Mouse (Mus musculus) forebrain, postnatal 0 days (tissue): ENCODE results near the gene Serpina3f. TPM values are rescaled to one million over a fixed set of nuclear protein-coding genes. Genes with fewer than 3 reads are reported as not detected.
"Not testable (repeated sequence)": the region's sequence is repeated elsewhere in the genome, so short reads cannot be mapped to it uniquely, and the experiment has no call there.

Experiments
- ATAC-seq: fragments of 200-750 bp; cut with Nextera tagmentation; 2 replicates; pipeline ENCODE4 v1.8.0; 2017; ENCODE audit warnings: mild to moderate bottlenecking, moderate library complexity
- DNase-seq: peaks from one replicate; pipeline ENCODE4 v3.0.0-alpha.2; 2015
- H3K27ac ChIP-seq: fragments of 300-500 bp; sonication (generic); 2 replicates; pipeline ENCODE4 v1.5.1; 2014; ENCODE audit warnings: low read depth, mild to moderate bottlenecking, antibody characterized with exemption, low read length, moderate library complexity, mixed read lengths
- H3K27me3 ChIP-seq: fragments of 300-500 bp; sonication (generic); 2 replicates; pipeline ENCODE4 v1.6.1; 2014; ENCODE audit warnings: mild to moderate bottlenecking, low read length, mixed read lengths; ENCODE audit not compliant: insufficient read depth
- H3K36me3 ChIP-seq: fragments of 300-500 bp; sonication (generic); 2 replicates; pipeline ENCODE4 v1.6.1; 2014; ENCODE audit warnings: mild to moderate bottlenecking, moderate library complexity; ENCODE audit not compliant: insufficient read depth
- H3K4me1 ChIP-seq: fragments of 300-500 bp; sonication (generic); 2 replicates; pipeline ENCODE4 v1.6.1; 2014; ENCODE audit warnings: antibody characterized with exemption; ENCODE audit not compliant: insufficient read depth
- H3K4me2 ChIP-seq: fragments of 300-500 bp; sonication (generic); 2 replicates; pipeline ENCODE4 v1.6.1; 2014; ENCODE audit warnings: low read depth, mild to moderate bottlenecking, moderate library complexity
- H3K4me3 ChIP-seq: fragments of 300-500 bp; sonication (generic); 2 replicates; pipeline ENCODE4 v1.5.1; 2014; ENCODE audit warnings: low read depth, low read length, mixed read lengths
- H3K9ac ChIP-seq: fragments of 300-500 bp; sonication (generic); 2 replicates; pipeline ENCODE4 v1.6.1; 2014; ENCODE audit warnings: mild to moderate bottlenecking
- H3K9me3 ChIP-seq: fragments of 300-500 bp; sonication (generic); 2 replicates; pipeline ENCODE4 v1.6.1; 2016; ENCODE audit warnings: low read length
- CTCF ChIP-seq: sonication (generic); IDR thresholded peaks from 2 replicates; pipeline ENCODE4 v1.5.1; 2016; ENCODE audit warnings: antibody characterized with exemption, control low read depth, low read depth
- WGBS: fragments of 180-500 bp; shearing (Covaris S2); extraction: QIAGEN DNeasy Blood & Tissue Kit; methylation state at CpG from one replicate; pipeline ENCODE4 v1.1.7; 2014; 5-methylcytosine and 5-hydroxymethylcytosine counted together
- polyA plus RNA-seq: library from polyadenylated mRNA; unstranded; fragments of >200 nt; fragmentation: Nextera tagmentation; extraction: Ambion mirVana; gene quantifications from 2 replicates; pipeline ENCODE4 v1.2.1, GENCODE M21; 2015
- total RNA-seq: library from RNA; depleted of rRNA; stranded (reverse); fragments of >200 nt; gene quantifications from 2 replicates; pipeline ENCODE4 v1.2.3, GENCODE M21; 2014

Gene Serpina3f
- total and polyA plus RNA-seq, 2 experiments from 2014 or later: 0.12 TPM; not detected in 1

DNA sequence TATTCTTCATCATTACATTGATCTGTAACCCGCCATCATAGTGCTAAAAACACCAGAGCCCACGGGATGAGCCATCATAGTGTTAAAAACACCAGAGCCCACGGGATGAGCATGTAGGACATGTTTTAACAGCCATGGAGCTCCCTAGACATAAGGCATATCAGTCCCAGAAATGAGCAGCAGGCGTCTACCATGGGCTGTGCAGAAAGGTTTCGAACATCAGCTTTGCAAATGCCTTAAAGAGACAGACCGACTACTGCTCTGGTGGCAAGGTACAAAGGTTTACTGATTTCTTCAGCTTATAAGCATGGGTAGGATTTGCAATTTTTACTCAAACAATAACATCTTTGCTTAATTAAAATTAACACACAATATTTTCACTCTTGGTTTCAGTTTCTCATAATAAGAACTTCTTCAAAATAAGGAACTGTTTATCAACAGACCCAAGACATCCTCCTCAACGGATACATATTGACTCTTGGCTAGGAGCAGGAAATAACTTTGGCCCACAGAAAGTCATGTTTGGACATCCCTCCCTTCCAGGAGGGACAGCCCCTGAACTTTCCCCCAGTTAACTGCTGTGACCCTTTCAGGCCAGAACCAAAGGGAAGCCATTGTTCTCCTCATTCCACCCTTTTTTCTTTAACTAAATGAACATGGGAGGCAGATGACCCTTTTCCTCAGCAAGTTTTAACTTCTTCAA, 10.4 kb downstream of the Serpina3f start:
- Histone ChIP-seq H3K36me3 (no peaks in the 10 kb centered on the region), H3K9ac (no peak overlapping the region), H3K9me3 (no peaks in the 10 kb centered on the region), H3K27me3 (no peaks in the 10 kb centered on the region), H3K4me1 (no peaks in the 10 kb centered on the region), H3K4me3 (no peak overlapping the region), H3K27ac (no peak overlapping the region), H3K4me2 (no peak overlapping the region)
- DNase-seq (no peak), ATAC-seq (no peak)
- 67% methylated on average over 7 of the region's 7 CpGs for WGBS
- TF ChIP-seq CTCF: no peak

DNA sequence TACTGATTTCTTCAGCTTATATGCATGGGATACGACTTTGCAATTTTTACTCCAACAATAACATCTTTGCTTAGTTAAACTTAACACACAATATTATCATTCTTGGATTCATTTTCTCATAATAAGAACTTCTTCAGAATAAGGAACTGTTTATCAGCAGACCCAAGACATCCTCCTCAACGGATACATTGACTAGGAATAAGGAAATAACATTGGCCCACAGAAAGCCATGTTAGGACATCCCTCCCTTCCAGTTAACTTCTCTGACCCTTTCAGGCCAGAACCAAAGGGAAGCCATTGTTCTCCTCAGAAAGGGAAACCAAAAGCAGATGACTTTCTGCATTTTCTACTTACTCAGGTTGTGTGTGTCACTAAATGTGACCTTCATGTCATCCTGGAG, 16.4 kb downstream of the Serpina3f start:
- H3K27ac ChIP-seq: no peak overlapping the region
- no peak for TF ChIP-seq CTCF
- ATAC-seq (no peak), DNase-seq (no peak)
- no peak overlapping the region for H3K4me2 ChIP-seq
- no peaks in the 10 kb centered on the region for H3K36me3 ChIP-seq
- H3K9me3 ChIP-seq: no peaks in the 10 kb centered on the region
- 89% methylated on average over 2 of the region's 2 CpGs for WGBS
- no peak overlapping the region for H3K4me3 ChIP-seq
- no peak overlapping the region for H3K9ac ChIP-seq
- no peaks in the 10 kb centered on the region for H3K27me3 ChIP-seq
- H3K4me1 ChIP-seq: no peaks in the 10 kb centered on the region

DNA sequence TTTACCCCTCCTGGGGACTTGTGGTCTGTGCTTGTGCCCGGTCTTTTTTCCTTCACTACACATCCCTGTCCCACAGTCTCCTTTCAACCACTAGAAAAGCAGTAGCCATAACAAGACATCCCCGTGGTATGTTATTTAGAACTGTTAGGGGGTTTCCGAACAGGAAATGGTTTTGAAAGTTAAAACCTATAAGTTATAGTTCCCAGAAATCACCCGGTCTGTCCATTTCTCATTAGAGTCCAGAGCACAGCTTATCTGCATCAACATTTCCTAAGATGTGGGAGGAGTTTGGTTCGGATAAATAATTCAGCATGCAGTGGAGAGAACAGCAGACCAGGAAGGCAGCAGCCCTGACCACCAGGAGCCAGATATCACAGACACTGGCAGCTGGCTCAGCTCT, 21.6 kb downstream of the Serpina3f start, which contains the start of gene Serpina3g:
TSS of gene Serpina3g (plus strand) at position 331 of the 400 bp plus-strand sequence.
- ATAC-seq (no peak), DNase-seq (no peak)
- no peak within 1 kb of the TSS for H3K9ac ChIP-seq
- H3K4me3 ChIP-seq: no peak within 1 kb of the TSS
- WGBS: 74% methylated on average over 5 of the region's 5 CpGs
- no peaks in the 10 kb centered on the region for H3K36me3 ChIP-seq
- H3K27ac ChIP-seq: no peak within 1 kb of the TSS
- no peaks in the 10 kb centered on the region for H3K4me1 ChIP-seq
- H3K27me3 ChIP-seq: no peaks in the 10 kb centered on the region
- no peaks in the 10 kb centered on the region for H3K9me3 ChIP-seq
- TF ChIP-seq CTCF: no peak
- H3K4me2 ChIP-seq: no peak within 1 kb of the TSS

DNA sequence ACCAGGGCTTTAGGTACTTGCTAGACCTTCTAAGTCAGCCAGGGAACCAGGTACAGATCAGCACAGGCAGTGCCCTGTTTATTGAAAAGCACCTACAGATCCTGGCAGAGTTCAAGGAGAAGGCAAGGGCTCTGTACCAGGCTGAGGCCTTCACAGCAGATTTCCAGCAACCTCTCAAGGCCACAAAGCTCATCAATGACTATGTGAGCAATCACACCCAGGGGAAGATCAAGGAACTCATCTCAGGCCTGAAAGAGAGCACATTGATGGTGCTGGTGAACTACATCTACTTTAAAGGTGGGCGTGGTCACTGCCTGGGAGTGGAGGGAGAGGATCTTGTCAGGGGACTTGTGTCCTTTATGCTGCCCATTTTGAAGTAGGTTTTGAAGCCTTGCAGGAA, 23.7 kb downstream of the Serpina3f start:
- ATAC-seq, H3K4me3 ChIP-seq, H3K9me3 ChIP-seq, H3K36me3 ChIP-seq, H3K4me2 ChIP-seq, H3K27me3 ChIP-seq, H3K27ac ChIP-seq, H3K9ac ChIP-seq, DNase-seq, H3K4me1 ChIP-seq: not testable (repeated sequence)
- 83% methylated on average over 1 of the region's 1 CpGs for WGBS

DNA sequence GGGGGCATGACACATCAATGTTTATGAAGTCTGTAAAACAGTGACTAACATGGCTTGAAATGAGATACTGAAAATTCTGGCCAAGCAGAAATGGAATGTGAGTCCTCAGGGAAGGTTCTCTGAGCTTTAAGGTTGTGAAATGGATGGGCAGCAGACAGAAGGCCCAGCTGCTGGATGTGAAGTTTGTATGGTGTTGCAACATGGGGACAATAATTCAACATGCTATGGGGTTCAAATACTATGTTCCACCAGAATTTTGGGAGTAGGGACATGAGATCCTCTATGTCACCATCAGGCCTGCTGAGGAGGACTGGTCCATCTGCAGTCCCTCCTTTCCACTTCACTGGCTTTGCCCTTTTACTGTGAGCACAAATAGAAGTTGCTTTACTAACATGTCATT, 29.0 kb downstream of the Serpina3f start:
- no peak overlapping the region for H3K4me3 ChIP-seq
- no peak for TF ChIP-seq CTCF
- ATAC-seq (no peak), DNase-seq (no peak)
- no peaks in the 10 kb centered on the region for H3K36me3 ChIP-seq
- H3K4me2 ChIP-seq: no peak overlapping the region
- H3K4me1 ChIP-seq: no peaks in the 10 kb centered on the region
- H3K9me3 ChIP-seq: no peaks in the 10 kb centered on the region
- no peak overlapping the region for H3K27ac ChIP-seq
- no peaks in the 10 kb centered on the region for H3K27me3 ChIP-seq
- no peak overlapping the region for H3K9ac ChIP-seq

DNA sequence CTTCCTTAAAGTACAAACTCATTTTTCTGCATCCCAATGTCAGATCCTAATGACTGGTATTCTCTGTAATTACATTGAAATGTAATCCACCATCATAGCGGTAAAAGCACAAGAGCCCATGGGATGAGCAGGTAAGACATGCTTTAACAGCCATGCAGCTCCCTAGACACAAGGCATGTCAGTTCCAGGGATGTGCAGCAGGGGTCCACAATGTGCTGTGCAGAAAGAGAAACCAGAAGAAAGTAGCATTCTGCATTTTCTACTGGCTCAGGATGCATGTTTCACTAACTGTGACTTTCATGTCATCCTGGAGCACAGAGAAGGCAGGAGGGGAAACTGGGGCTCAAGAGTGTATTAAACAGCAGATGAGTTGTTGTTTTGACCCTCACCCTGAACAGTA, 30.7 kb downstream of the Serpina3f start:
- H3K36me3 ChIP-seq: no peaks in the 10 kb centered on the region
- H3K9ac ChIP-seq: no peak overlapping the region
- no peaks in the 10 kb centered on the region for H3K4me1 ChIP-seq
- WGBS: 71% methylated on average over 1 of the region's 1 CpGs
- peak; percentile 49 for DNase-seq
- no peaks in the 10 kb centered on the region for H3K27me3 ChIP-seq
- TF ChIP-seq CTCF: peak; percentile 78
- no peak overlapping the region for H3K27ac ChIP-seq
- H3K9me3 ChIP-seq: no peaks in the 10 kb centered on the region
- ATAC-seq: peak; percentile 81
- no peak overlapping the region for H3K4me3 ChIP-seq
- no peak overlapping the region for H3K4me2 ChIP-seq

DNA sequence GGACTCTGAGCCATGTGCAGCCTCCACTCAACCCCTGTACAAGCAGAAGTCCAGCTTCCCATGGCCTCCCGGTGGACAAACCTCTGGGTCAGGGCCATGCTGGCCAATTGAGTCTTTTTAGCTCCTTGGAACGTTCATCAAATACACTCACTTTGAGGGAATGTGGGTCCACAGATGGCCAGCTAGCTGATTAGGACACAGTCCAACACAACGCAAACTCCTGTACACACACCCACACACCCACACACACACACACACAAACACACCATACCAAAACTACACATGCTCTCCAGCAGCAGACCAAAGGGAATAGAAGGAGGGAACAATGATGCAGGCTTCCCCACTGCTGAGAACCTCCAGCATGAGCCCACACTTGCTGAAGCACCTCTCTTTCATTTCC, 31.3 kb downstream of the Serpina3f start:
- no peak for DNase-seq
- Histone ChIP-seq H3K4me1 (no peaks in the 10 kb centered on the region), H3K4me2 (no peak overlapping the region), H3K27ac (no peak overlapping the region), H3K9ac (no peak overlapping the region), H3K9me3 (no peaks in the 10 kb centered on the region), H3K36me3 (no peaks in the 10 kb centered on the region), H3K4me3 (no peak overlapping the region), H3K27me3 (no peaks in the 10 kb centered on the region)
- no peak for TF ChIP-seq CTCF
- WGBS: 59% methylated on average over 3 of the region's 3 CpGs
- ATAC-seq: no peak
